13 mouse cellular contexts compared by ENCODE assay signal in genomic region chr17:84156227-84156573, GRCm38 (mm10). TPM values are rescaled to one million over a fixed set of nuclear protein-coding genes. Genes with fewer than 3 reads are reported as not detected.
A peak's percentile ranks its signal among the peaks of the same experiment; 100 is the strongest.
DNase-seq lines count a peak whose midpoint lies in the region; ATAC-seq and TF ChIP-seq lines count a peak whose summit lies in the region.
"Had no signal": no experiment of that assay in that cellular context is flagged by ENCODE, and none has a peak within 500 bp of the region (broad histone marks: within the 10 kb centered on the region; RNA-seq: fewer than 3 reads in every experiment).

No protein-coding gene starts in this region.

- peak; percentile 42; the same call in 1 of the 2 replicates for TF ChIP-seq POLR2A in small intestine, adult 2 months (IDR thresholded peaks at IDR 0.05; ENCODE audit: low read depth, low read length)

- H3K4me1 ChIP-seq in midbrain, embryonic 10.5 days = peaks cover 40% of the 10 kb centered on the region
- H3K4me1 ChIP-seq in midbrain, embryonic 13.5 days (replicated peaks) = 0 out of 2 replicates have a peak, but pooled peaks cover 4% of the 10 kb centered on the region
- peaks cover 49% of the 10 kb centered on the region for H3K4me1 ChIP-seq in intestine, embryonic 16.5 days (ENCODE audit: control insufficient read depth, insufficient read depth, low read length)
- peaks cover 57% of the 10 kb centered on the region for H3K4me1 ChIP-seq in small intestine, adult 2 months (ENCODE audit: control insufficient read depth, insufficient read depth, insufficient read length, low read length)
- peaks cover 57% of the 10 kb centered on the region for H3K4me1 ChIP-seq in embryonic facial prominence, embryonic 10.5 days

- no peak for DNase-seq in midbrain, embryonic 10.5 days (ENCODE audit: low spot score)
- peak; percentile 60 for DNase-seq in kidney, postnatal 14 days
- no peak for DNase-seq in embryonic facial prominence, embryonic 10.5 days (ENCODE audit: low spot score)
- no peak for DNase-seq in cerebellum, adult 8-10 months
- DNase-seq in urinary bladder, postnatal 10 days (ENCODE audit: low spot score) = no peak
- DNase-seq: left cerebral cortex, postnatal 4 days; right cerebral cortex, adult 18-20 months had no signal

- 0 out of 2 replicates have a peak overlapping the region, but pooled peaks have one; percentile 14 for H3K27ac ChIP-seq in midbrain, embryonic 10.5 days (replicated peaks)
- no peak overlapping the region for H3K27ac ChIP-seq in midbrain, embryonic 13.5 days
- H3K27ac ChIP-seq in intestine, embryonic 16.5 days (ENCODE audit: low read length) = peak overlapping the region; percentile 94
- peak overlapping the region; percentile 99 for H3K27ac ChIP-seq in small intestine, adult 2 months (ENCODE audit: insufficient read depth, low read depth, low read length)
- H3K27ac ChIP-seq in embryonic facial prominence, embryonic 10.5 days (replicated peaks) = no peak overlapping the region; the same call in 1 of the 2 replicates
- H3K27ac ChIP-seq: neural tube, embryonic 12.5 days had no signal

- no peak for TF ChIP-seq CTCF in small intestine, adult 2 months (IDR thresholded peaks at IDR 0.05; ENCODE audit: extremely low read depth, insufficient read length, insufficient replicate concordance, low read depth, low read length)

- no peak overlapping the region for H3K9ac ChIP-seq in midbrain, embryonic 13.5 days (replicated peaks)
- H3K9ac ChIP-seq in intestine, embryonic 16.5 days (ENCODE audit: low read depth, low read length) = peak overlapping the region; percentile 72
- H3K9ac ChIP-seq: neural tube, embryonic 12.5 days had no signal

- ATAC-seq in midbrain, embryonic 13.5 days = no peak
- ATAC-seq in intestine, embryonic 16.5 days = peak; percentile 34
- ATAC-seq: activated CD4-positive, CD25-positive, alpha-beta regulatory T cell, adult 4 months; forebrain, embryonic 14.5 days had no signal

- no peak overlapping the region for H3K4me2 ChIP-seq in midbrain, embryonic 13.5 days (replicated peaks)
- H3K4me2 ChIP-seq in intestine, embryonic 16.5 days (ENCODE audit: low read depth, low read length) = peak overlapping the region; percentile 49
- H3K4me2 ChIP-seq: neural tube, embryonic 12.5 days had no signal

- no peaks in the 10 kb centered on the region for H3K36me3 ChIP-seq in midbrain, embryonic 10.5 days
- H3K36me3 ChIP-seq in midbrain, embryonic 13.5 days = no peaks in the 10 kb centered on the region
- no peaks in the 10 kb centered on the region for H3K36me3 ChIP-seq in intestine, embryonic 16.5 days (ENCODE audit: control insufficient read depth, insufficient read depth, low read length)
- H3K36me3 ChIP-seq in small intestine, adult 2 months (ENCODE audit: control insufficient read depth, insufficient read depth, low read length) = no peaks in the 10 kb centered on the region
- H3K36me3 ChIP-seq in embryonic facial prominence, embryonic 10.5 days (replicated peaks) = no peaks in the 10 kb centered on the region
- H3K36me3 ChIP-seq: neural tube, embryonic 12.5 days had no signal

- H3K9me3 ChIP-seq in midbrain, embryonic 10.5 days (replicated peaks) = no peaks in the 10 kb centered on the region
- no peaks in the 10 kb centered on the region for H3K9me3 ChIP-seq in midbrain, embryonic 13.5 days
- no peaks in the 10 kb centered on the region for H3K9me3 ChIP-seq in intestine, embryonic 16.5 days (ENCODE audit: control insufficient read depth, low read length)
- no peaks in the 10 kb centered on the region for H3K9me3 ChIP-seq in embryonic facial prominence, embryonic 10.5 days
- H3K9me3 ChIP-seq: neural tube, embryonic 12.5 days had no signal

- no peak overlapping the region for H3K4me3 ChIP-seq in midbrain, embryonic 10.5 days
- no peak overlapping the region for H3K4me3 ChIP-seq in midbrain, embryonic 13.5 days (replicated peaks)
- H3K4me3 ChIP-seq in intestine, embryonic 16.5 days (ENCODE audit: low read length) = peak overlapping the region; percentile 39
- H3K4me3 ChIP-seq in small intestine, adult 2 months (ENCODE audit: low read depth, low read length) = peak overlapping the region; percentile 49
- H3K4me3 ChIP-seq in embryonic facial prominence, embryonic 10.5 days = no peak overlapping the region
- H3K4me3 ChIP-seq: neural tube, embryonic 12.5 days had no signal

- 61% methylated on average over 13 of the region's 13 CpGs for WGBS in midbrain, embryonic 10.5 days
- WGBS in midbrain, embryonic 13.5 days = 53% methylated on average over 13 of the region's 13 CpGs
- 31% methylated on average over 13 of the region's 13 CpGs for WGBS in intestine, embryonic 16.5 days
- 35% methylated on average over 13 of the region's 13 CpGs for WGBS in small intestine, adult 2 months
- WGBS in embryonic facial prominence, embryonic 10.5 days = 37% methylated on average over 13 of the region's 13 CpGs

- H3K27me3 ChIP-seq in midbrain, embryonic 10.5 days (ENCODE audit: low read depth, poor library complexity, severe bottlenecking) = peaks cover 73% of the 10 kb centered on the region
- H3K27me3 ChIP-seq in midbrain, embryonic 13.5 days = peaks cover 21% of the 10 kb centered on the region; the same call in 1 of the 2 replicates
- H3K27me3 ChIP-seq in intestine, embryonic 16.5 days (replicated peaks; ENCODE audit: control insufficient read depth, insufficient read depth, low read length) = no peaks in the 10 kb centered on the region
- no peaks in the 10 kb centered on the region for H3K27me3 ChIP-seq in small intestine, adult 2 months (ENCODE audit: control insufficient read depth, insufficient read depth, low read length)
- H3K27me3 ChIP-seq in embryonic facial prominence, embryonic 10.5 days (replicated peaks; ENCODE audit: low read depth, poor library complexity, severe bottlenecking) = peaks cover 84% of the 10 kb centered on the region

RNA-seq across cellular contexts. Expression of gene Zfp36l2, which starts 31.5 kb away (rescaled TPM):
- 7.8 and 8.1 TPM in 2 replicates for polyA plus RNA-seq in midbrain, embryonic 10.5 days (2016; fragmentation: Nextera tagmentation; extraction: Ambion mirVana)
- polyA plus RNA-seq in midbrain, embryonic 13.5 days (2015; fragmentation: Nextera tagmentation; extraction: Ambion mirVana) = 3.6 and 4.4 TPM in 2 replicates
- 14.4 and 16.2 TPM in 2 replicates for polyA plus RNA-seq in intestine, embryonic 16.5 days (2015; fragmentation: Nextera tagmentation; extraction: Ambion mirVana)
- 124 and 220 TPM in 2 replicates for polyA plus RNA-seq in small intestine, adult 2 months (2012; rRNA removed)
- 10.8 and 12.0 TPM in 2 replicates for polyA plus RNA-seq in embryonic facial prominence, embryonic 10.5 days (2016; fragmentation: Nextera tagmentation; extraction: Ambion mirVana)

Comparison
In these comparisons a context has a peak if more than half of its experiments do, and no peak if none do; other contexts are left out.
1. H3K27ac ChIP-seq: peak in midbrain, embryonic 10.5 days (single experiment), intestine, embryonic 16.5 days (single experiment) and small intestine, adult 2 months (single experiment); none in midbrain, embryonic 13.5 days (single experiment) and embryonic facial prominence, embryonic 10.5 days (single experiment).
2. H3K4me3 ChIP-seq: peak in intestine, embryonic 16.5 days (single experiment) and small intestine, adult 2 months (single experiment); none in midbrain, embryonic 10.5 days (single experiment), midbrain, embryonic 13.5 days (single experiment) and embryonic facial prominence, embryonic 10.5 days (single experiment).